ENCODE assay signal across 13 mouse cellular contexts in genomic region chr11:102010140-102010539, GRCm38 (mm10). TPM values are rescaled to one million over a fixed set of nuclear protein-coding genes. Genes with fewer than 3 reads are reported as not detected.
DNase-seq lines count a peak whose midpoint lies in the region; ATAC-seq lines count a peak whose summit lies in the region.
"Had no signal": no experiment of that assay in that cellular context is flagged by ENCODE, and none has a peak within 500 bp of the region (broad histone marks: within the 10 kb centered on the region; RNA-seq: fewer than 3 reads in every experiment).

No protein-coding gene starts in this region.

- no peaks in the 10 kb centered on the region for H3K27me3 ChIP-seq in intestine, embryonic 15.5 days (replicated peaks)
- no peaks in the 10 kb centered on the region for H3K27me3 ChIP-seq in intestine, embryonic 16.5 days (replicated peaks; ENCODE audit: control insufficient read depth, insufficient read depth, low read length)
- no peaks in the 10 kb centered on the region for H3K27me3 ChIP-seq in hindbrain, embryonic 16.5 days (replicated peaks; ENCODE audit: control insufficient read depth, insufficient read depth, low read length)
- H3K27me3 ChIP-seq in neural tube, embryonic 13.5 days = no peaks in the 10 kb centered on the region

- H3K4me3 ChIP-seq in intestine, embryonic 15.5 days (replicated peaks) = no peak overlapping the region
- no peak overlapping the region for H3K4me3 ChIP-seq in intestine, embryonic 16.5 days (ENCODE audit: low read length)
- no peak overlapping the region for H3K4me3 ChIP-seq in hindbrain, embryonic 16.5 days (ENCODE audit: low read length)
- no peak overlapping the region for H3K4me3 ChIP-seq in neural tube, embryonic 13.5 days
- H3K4me3 ChIP-seq: erythroblast, embryonic 14.5 days had no signal

- 0 out of 2 replicates have a peak overlapping the region, but pooled peaks have one; percentile 17 for H3K27ac ChIP-seq in intestine, embryonic 15.5 days
- no peak overlapping the region for H3K27ac ChIP-seq in intestine, embryonic 16.5 days (ENCODE audit: low read length)
- peak overlapping the region; percentile 83 for H3K27ac ChIP-seq in hindbrain, embryonic 16.5 days (ENCODE audit: low read depth, low read length)
- H3K27ac ChIP-seq in neural tube, embryonic 13.5 days (replicated peaks) = peak overlapping the region; percentile 86

- 75% methylated on average over 13 of the region's 13 CpGs for WGBS in intestine, embryonic 15.5 days
- 66% methylated on average over 13 of the region's 13 CpGs for WGBS in intestine, embryonic 16.5 days
- WGBS in hindbrain, embryonic 16.5 days = 32% methylated on average over 13 of the region's 13 CpGs
- 35% methylated on average over 13 of the region's 13 CpGs for WGBS in neural tube, embryonic 13.5 days

- H3K9ac ChIP-seq in intestine, embryonic 15.5 days = no peak overlapping the region
- no peak overlapping the region for H3K9ac ChIP-seq in intestine, embryonic 16.5 days (ENCODE audit: low read depth, low read length)
- H3K9ac ChIP-seq in hindbrain, embryonic 16.5 days (ENCODE audit: low read depth, low read length) = no peak overlapping the region
- 0 out of 2 replicates have a peak overlapping the region, but pooled peaks have one; percentile 34 for H3K9ac ChIP-seq in neural tube, embryonic 13.5 days
- H3K9ac ChIP-seq: liver, postnatal 0 days had no signal

- no peaks in the 10 kb centered on the region for H3K9me3 ChIP-seq in intestine, embryonic 15.5 days
- H3K9me3 ChIP-seq in intestine, embryonic 16.5 days (ENCODE audit: control insufficient read depth, low read length) = no peaks in the 10 kb centered on the region
- no peaks in the 10 kb centered on the region for H3K9me3 ChIP-seq in hindbrain, embryonic 16.5 days (ENCODE audit: control insufficient read depth, low read length)
- no peaks in the 10 kb centered on the region for H3K9me3 ChIP-seq in neural tube, embryonic 13.5 days

- no peaks in the 10 kb centered on the region for H3K4me1 ChIP-seq in intestine, embryonic 15.5 days (replicated peaks)
- H3K4me1 ChIP-seq in intestine, embryonic 16.5 days (ENCODE audit: control insufficient read depth, insufficient read depth, low read length) = no peaks in the 10 kb centered on the region
- peaks cover 9% of the 10 kb centered on the region for H3K4me1 ChIP-seq in hindbrain, embryonic 16.5 days (ENCODE audit: control insufficient read depth, insufficient read depth, low read depth, low read length)
- H3K4me1 ChIP-seq in neural tube, embryonic 13.5 days (replicated peaks) = peaks cover 20% of the 10 kb centered on the region

- no peak overlapping the region for H3K4me2 ChIP-seq in intestine, embryonic 15.5 days (replicated peaks)
- H3K4me2 ChIP-seq in intestine, embryonic 16.5 days (ENCODE audit: low read depth, low read length) = no peak overlapping the region
- no peak overlapping the region for H3K4me2 ChIP-seq in hindbrain, embryonic 16.5 days (ENCODE audit: low read length)
- H3K4me2 ChIP-seq in neural tube, embryonic 13.5 days = no peak overlapping the region

- peak; percentile 28 for DNase-seq in embryo, embryonic 10.5 days (ENCODE audit: low spot score)
- DNase-seq in urinary bladder, postnatal 14 days (ENCODE audit: low spot score) = no peak
- no peak for DNase-seq in spleen, adult 12 weeks (ENCODE audit: low spot score)
- DNase-seq: liver, postnatal 0 days had no signal

- H3K36me3 ChIP-seq in intestine, embryonic 15.5 days = no peaks in the 10 kb centered on the region
- H3K36me3 ChIP-seq in intestine, embryonic 16.5 days (ENCODE audit: control insufficient read depth, insufficient read depth, low read length) = no peaks in the 10 kb centered on the region
- peaks cover 19% of the 10 kb centered on the region for H3K36me3 ChIP-seq in hindbrain, embryonic 16.5 days (ENCODE audit: control insufficient read depth, insufficient read depth, low read length)
- H3K36me3 ChIP-seq in neural tube, embryonic 13.5 days = peaks cover 94% of the 10 kb centered on the region

- no peak for ATAC-seq in intestine, embryonic 15.5 days
- ATAC-seq in intestine, embryonic 16.5 days = no peak
- ATAC-seq in hindbrain, embryonic 16.5 days = peak; percentile 88
- peak; percentile 68 for ATAC-seq in neural tube, embryonic 13.5 days (ENCODE audit: low read depth)
- no peak for ATAC-seq in erythroid progenitor cell, adult 5-6 weeks (replicated peaks; ENCODE audit: low FRiP score, poor library complexity, severe bottlenecking)
- ATAC-seq: activated CD4-positive, CD25-positive, alpha-beta regulatory T cell, adult 4 months; liver, postnatal 0 days had no signal

RNA-seq across cellular contexts. Expression of gene Mpp3, which starts 18.1 kb away (rescaled TPM):
- polyA plus RNA-seq in intestine, embryonic 15.5 days (2015; fragmentation: Nextera tagmentation; extraction: Ambion mirVana) = 7.6 and 7.9 TPM in 2 replicates
- 5.7 and 6.5 TPM in 2 replicates for polyA plus RNA-seq in intestine, embryonic 16.5 days (2015; fragmentation: Nextera tagmentation; extraction: Ambion mirVana)
- polyA plus RNA-seq in hindbrain, embryonic 16.5 days (2015; fragmentation: Nextera tagmentation; extraction: Ambion mirVana) = 59.3 and 62.7 TPM in 2 replicates
- polyA plus RNA-seq in neural tube, embryonic 13.5 days (2015; fragmentation: Nextera tagmentation; extraction: Ambion mirVana) = 44.4 and 49.6 TPM in 2 replicates
- not detected in 2 replicates for total RNA-seq in erythroid progenitor cell, adult 5-6 weeks (2015; ENCODE audit: low replicate concordance)
- total RNA-seq in erythroid progenitor cell, adult 5-6 weeks (2017; ENCODE audit: low replicate concordance) = not detected in 2 replicates
- total RNA-seq: neutrophil, adult 5-6 weeks had no signal
- polyA plus RNA-seq: erythroblast, embryonic 14.5 days had no signal

RNA-seq across cellular contexts. Expression of gene Dusp3, which starts 23.3 kb away (rescaled TPM):
- 25.6 and 26.5 TPM in 2 replicates for polyA plus RNA-seq in intestine, embryonic 15.5 days (2015; fragmentation: Nextera tagmentation; extraction: Ambion mirVana)
- polyA plus RNA-seq in intestine, embryonic 16.5 days (2015; fragmentation: Nextera tagmentation; extraction: Ambion mirVana) = 27.6 and 29.5 TPM in 2 replicates
- polyA plus RNA-seq in hindbrain, embryonic 16.5 days (2015; fragmentation: Nextera tagmentation; extraction: Ambion mirVana) = 32.1 and 33.4 TPM in 2 replicates
- 19.7 and 20.2 TPM in 2 replicates for polyA plus RNA-seq in neural tube, embryonic 13.5 days (2015; fragmentation: Nextera tagmentation; extraction: Ambion mirVana)
- total RNA-seq in erythroid progenitor cell, adult 5-6 weeks (2015; ENCODE audit: low replicate concordance) = 0.42 and 3.2 TPM in 2 replicates
- total RNA-seq in erythroid progenitor cell, adult 5-6 weeks (2017; ENCODE audit: low replicate concordance) = 1.6 and 2.7 TPM in 2 replicates

RNA-seq across cellular contexts. Expression of gene Cfap97d1, which starts 26.1 kb away (rescaled TPM):
- polyA plus RNA-seq in intestine, embryonic 15.5 days (2015; fragmentation: Nextera tagmentation; extraction: Ambion mirVana) = not detected in 2 replicates
- polyA plus RNA-seq in intestine, embryonic 16.5 days (2015; fragmentation: Nextera tagmentation; extraction: Ambion mirVana) = not detected in 2 replicates
- polyA plus RNA-seq in hindbrain, embryonic 16.5 days (2015; fragmentation: Nextera tagmentation; extraction: Ambion mirVana) = not detected in 2 replicates
- polyA plus RNA-seq in neural tube, embryonic 13.5 days (2015; fragmentation: Nextera tagmentation; extraction: Ambion mirVana) = not detected in 2 replicates
- total RNA-seq in erythroid progenitor cell, adult 5-6 weeks (2015; ENCODE audit: low replicate concordance) = not detected in 2 replicates
- total RNA-seq in erythroid progenitor cell, adult 5-6 weeks (2017; ENCODE audit: low replicate concordance) = not detected in 2 replicates
- total RNA-seq: neutrophil, adult 5-6 weeks had no signal
- polyA plus RNA-seq: activated CD4-positive, CD25-positive, alpha-beta regulatory T cell, adult 4 months; erythroblast, embryonic 14.5 days; liver, postnatal 0 days; thymus, postnatal 0 days had no signal

RNA-seq across cellular contexts. Expression of gene Cd300lg, which starts 31.2 kb away (rescaled TPM):
- 0.98 and 1.6 TPM in 2 replicates for polyA plus RNA-seq in intestine, embryonic 15.5 days (2015; fragmentation: Nextera tagmentation; extraction: Ambion mirVana)
- polyA plus RNA-seq in intestine, embryonic 16.5 days (2015; fragmentation: Nextera tagmentation; extraction: Ambion mirVana) = 1.9 and 2.0 TPM in 2 replicates
- polyA plus RNA-seq in hindbrain, embryonic 16.5 days (2015; fragmentation: Nextera tagmentation; extraction: Ambion mirVana) = 0.40 and 0.54 TPM in 2 replicates
- polyA plus RNA-seq in neural tube, embryonic 13.5 days (2015; fragmentation: Nextera tagmentation; extraction: Ambion mirVana) = 0.45 and 0.65 TPM in 2 replicates
- total RNA-seq in erythroid progenitor cell, adult 5-6 weeks (2015; ENCODE audit: low replicate concordance) = 0.42 and 3.6 TPM in 2 replicates
- 0.23 and 0.64 TPM in 2 replicates for total RNA-seq in erythroid progenitor cell, adult 5-6 weeks (2017; ENCODE audit: low replicate concordance)
- polyA plus RNA-seq: erythroblast, embryonic 14.5 days had no signal

RNA-seq across cellular contexts. Expression of gene Sost, which starts 43.3 kb away (rescaled TPM):
- polyA plus RNA-seq in intestine, embryonic 15.5 days (2015; fragmentation: Nextera tagmentation; extraction: Ambion mirVana) = 0.13 TPM in 2 replicates
- polyA plus RNA-seq in intestine, embryonic 16.5 days (2015; fragmentation: Nextera tagmentation; extraction: Ambion mirVana) = 0.12 TPM in 1 of 2 replicates, not detected in the other
- 0.10 and 0.12 TPM in 2 replicates for polyA plus RNA-seq in hindbrain, embryonic 16.5 days (2015; fragmentation: Nextera tagmentation; extraction: Ambion mirVana)
- 0.08 and 0.14 TPM in 2 replicates for polyA plus RNA-seq in neural tube, embryonic 13.5 days (2015; fragmentation: Nextera tagmentation; extraction: Ambion mirVana)
- total RNA-seq in erythroid progenitor cell, adult 5-6 weeks (2015; ENCODE audit: low replicate concordance) = not detected in 2 replicates
- total RNA-seq in erythroid progenitor cell, adult 5-6 weeks (2017; ENCODE audit: low replicate concordance) = not detected in 2 replicates
- total RNA-seq: neutrophil, adult 5-6 weeks had no signal
- polyA plus RNA-seq: activated CD4-positive, CD25-positive, alpha-beta regulatory T cell, adult 4 months; erythroblast, embryonic 14.5 days; liver, postnatal 0 days had no signal

Comparison
In these comparisons a context has a peak if more than half of its experiments do, and no peak if none do; other contexts are left out.
1. ATAC-seq: peak in hindbrain, embryonic 16.5 days (single experiment) and neural tube, embryonic 13.5 days (single experiment); none in intestine, embryonic 15.5 days (single experiment), intestine, embryonic 16.5 days (single experiment) and erythroid progenitor cell, adult 5-6 weeks (single experiment).